In genomic region chr8:94385506-94386213, GRCm38 (mm10) we compare ENCODE assay signal across 8 mouse cellular contexts. TPM values are rescaled to one million over a fixed set of nuclear protein-coding genes. Genes with fewer than 3 reads are reported as not detected.
DNase-seq lines count a peak whose midpoint lies in the region; ATAC-seq and TF ChIP-seq lines count a peak whose summit lies in the region.

No protein-coding gene starts in this region.

- peaks cover 15% of the 10 kb centered on the region for H3K36me3 ChIP-seq in heart, embryonic 12.5 days
- peaks cover 19% of the 10 kb centered on the region for H3K36me3 ChIP-seq in G1E (replicated peaks)
- H3K36me3 ChIP-seq in forebrain, postnatal 0 days (ENCODE audit: insufficient read depth): peaks cover 14% of the 10 kb centered on the region
- peaks cover 16% of the 10 kb centered on the region for H3K36me3 ChIP-seq in liver, embryonic 16.5 days (ENCODE audit: control insufficient read depth, insufficient read depth)

- H3K27me3 ChIP-seq in heart, embryonic 12.5 days (replicated peaks): no peaks in the 10 kb centered on the region
- H3K27me3 ChIP-seq in G1E (ENCODE audit: insufficient read depth, low read length): peaks cover 9% of the 10 kb centered on the region
- no peaks in the 10 kb centered on the region for H3K27me3 ChIP-seq in forebrain, postnatal 0 days (ENCODE audit: insufficient read depth, low read length)
- H3K27me3 ChIP-seq in liver, embryonic 16.5 days (ENCODE audit: control insufficient read depth, insufficient read depth, low read depth, low read length): no peaks in the 10 kb centered on the region

- H3K27ac ChIP-seq in heart, embryonic 12.5 days (ENCODE audit: poor library complexity, severe bottlenecking): peak overlapping the region; percentile 77
- peak overlapping the region; percentile 93 for H3K27ac ChIP-seq in forebrain, postnatal 0 days (ENCODE audit: low read depth, low read length)
- H3K27ac ChIP-seq in liver, embryonic 16.5 days (ENCODE audit: low read length): peak overlapping the region; percentile 93

- H3K9me3 ChIP-seq in heart, embryonic 12.5 days (replicated peaks): no peaks in the 10 kb centered on the region
- no peaks in the 10 kb centered on the region for H3K9me3 ChIP-seq in G1E (replicated peaks)
- no peaks in the 10 kb centered on the region for H3K9me3 ChIP-seq in forebrain, postnatal 0 days (ENCODE audit: low read length)
- H3K9me3 ChIP-seq in liver, embryonic 16.5 days (replicated peaks; ENCODE audit: control insufficient read depth, low read length): no peaks in the 10 kb centered on the region

- TF ChIP-seq CTCF in G1E (IDR thresholded peaks at IDR 0.05; ENCODE audit: low read depth, low read length): no peak
- no peak for TF ChIP-seq CTCF in forebrain, postnatal 0 days (IDR thresholded peaks at IDR 0.05; ENCODE audit: low read depth)

- peak overlapping the region; percentile 92 for H3K4me3 ChIP-seq in heart, embryonic 12.5 days
- H3K4me3 ChIP-seq in G1E (ENCODE audit: low read depth, low read length): peak overlapping the region; percentile 96
- H3K4me3 ChIP-seq in forebrain, postnatal 0 days (ENCODE audit: low read depth, low read length): peak overlapping the region; percentile 81
- H3K4me3 ChIP-seq in liver, embryonic 16.5 days (ENCODE audit: low read depth, low read length): peak overlapping the region; percentile 91

- H3K4me2 ChIP-seq in heart, embryonic 12.5 days: peak overlapping the region; percentile 84
- H3K4me2 ChIP-seq in forebrain, postnatal 0 days (ENCODE audit: low read depth): peak overlapping the region; percentile 91
- H3K4me2 ChIP-seq in liver, embryonic 16.5 days (ENCODE audit: low read depth, low read length): peak overlapping the region; percentile 92

- no peak for DNase-seq in heart, adult 8-10 months (ENCODE audit: low spot score)
- no peak for DNase-seq in G1E (ENCODE audit: low spot score)
- no peak for DNase-seq in forebrain, postnatal 0 days
- no peak for DNase-seq in frontal cortex, postnatal 36 days (ENCODE audit: low spot score in 2 of 2)
- DNase-seq in layer of hippocampus, adult 8-10 months (ENCODE audit: low spot score in 2 of 2): no peak
- no peak for DNase-seq in thymus, postnatal 4 days

- peaks cover 17% of the 10 kb centered on the region for H3K4me1 ChIP-seq in heart, embryonic 12.5 days (replicated peaks)
- peaks cover 32% of the 10 kb centered on the region for H3K4me1 ChIP-seq in G1E (ENCODE audit: insufficient read depth, low read depth, low read length)
- H3K4me1 ChIP-seq in forebrain, postnatal 0 days (ENCODE audit: insufficient read depth): peaks cover 11% of the 10 kb centered on the region
- peaks cover 31% of the 10 kb centered on the region for H3K4me1 ChIP-seq in liver, embryonic 16.5 days (ENCODE audit: control insufficient read depth, low read depth, low read length)

- 27% methylated on average over 20 of the region's 20 CpGs for WGBS in heart, embryonic 12.5 days
- WGBS in forebrain, postnatal 0 days: 25% methylated on average over 20 of the region's 20 CpGs
- WGBS in liver, embryonic 16.5 days (ENCODE audit: insufficient replicate concordance): 27% methylated on average over 20 of the region's 20 CpGs

- H3K9ac ChIP-seq in heart, embryonic 12.5 days: peak overlapping the region; percentile 93
- peak overlapping the region; percentile 96 for H3K9ac ChIP-seq in forebrain, postnatal 0 days
- peak overlapping the region; percentile 99 for H3K9ac ChIP-seq in liver, embryonic 16.5 days (ENCODE audit: low read depth, low read length)

- ATAC-seq in heart, embryonic 12.5 days (ENCODE audit: insufficient number of reproducible peaks, low FRiP score): no peak
- no peak for ATAC-seq in G1E (ENCODE audit: extremely low read depth, insufficient number of reproducible peaks, low FRiP score, poor library complexity, severe bottlenecking)
- ATAC-seq in forebrain, postnatal 0 days: peak; percentile 54
- ATAC-seq in liver, embryonic 16.5 days (ENCODE audit: low read depth): no peak

RNA-seq across cellular contexts. Expression of gene Herpud1, which starts 0.6 kb away (rescaled TPM):
- 73.1 and 74.9 TPM in 2 replicates for polyA plus RNA-seq in heart, embryonic 12.5 days (2016; fragmentation: Nextera tagmentation; extraction: Ambion mirVana)
- total RNA-seq in heart, adult 8-10 months (2022): 100 to 1,000 TPM; 233 to 419 (median 274) TPM
- total RNA-seq in G1E (2014; fragmentation: Nextera tagmentation) (51.7 and 54.7 TPM in 2 replicates), G1E (2017) (59.5 and 68.4 TPM in 2 replicates)
- 46.6 and 63.0 TPM in 2 replicates for polyA plus RNA-seq in G1E (2012)
- total RNA-seq in forebrain, postnatal 0 days (2014; rRNA removed): 68.2 and 79.7 TPM in 2 replicates
- 60.7 and 63.4 TPM in 2 replicates for polyA plus RNA-seq in forebrain, postnatal 0 days (2015; fragmentation: Nextera tagmentation; extraction: Ambion mirVana)
- polyA plus RNA-seq in liver, embryonic 16.5 days (2015; fragmentation: Nextera tagmentation; extraction: Ambion mirVana): 197 and 219 TPM in 2 replicates
- total RNA-seq in layer of hippocampus, adult 8-10 months (2022): 10 to 100 TPM; 53.6 to 81.4 (median 65.6) TPM

RNA-seq across cellular contexts. Expression of gene Nlrc5, which starts 48.5 kb away (rescaled TPM):
- 0.08 and 0.19 TPM in 2 replicates for polyA plus RNA-seq in heart, embryonic 12.5 days (2016; fragmentation: Nextera tagmentation; extraction: Ambion mirVana)
- total RNA-seq in heart, adult 8-10 months (2022): 1 to 10 TPM; 1.7 to 3.1 (median 2.0) TPM
- not detected in 2 replicates for total RNA-seq in G1E (2014; fragmentation: Nextera tagmentation)
- total RNA-seq in G1E (2017): 0.81 and 1.2 TPM in 2 replicates
- polyA plus RNA-seq in G1E (2012): 0.02 TPM in 1 of 2 replicates, not detected in the other
- 0.69 and 1.6 TPM in 2 replicates for total RNA-seq in forebrain, postnatal 0 days (2014; rRNA removed)
- polyA plus RNA-seq in forebrain, postnatal 0 days (2015; fragmentation: Nextera tagmentation; extraction: Ambion mirVana): 0.28 and 0.36 TPM in 2 replicates
- 0.19 and 0.47 TPM in 2 replicates for polyA plus RNA-seq in liver, embryonic 16.5 days (2015; fragmentation: Nextera tagmentation; extraction: Ambion mirVana)
- 1 to 10 TPM in 2 of 4 experiments, under 1 TPM in 2; 0.62 to 6.2 (median 2.1) TPM for total RNA-seq in layer of hippocampus, adult 8-10 months (2022)

RNA-seq across cellular contexts. Expression of gene Slc12a3, which starts 56.7 kb away (rescaled TPM):
- polyA plus RNA-seq in heart, embryonic 12.5 days (2016; fragmentation: Nextera tagmentation; extraction: Ambion mirVana): 0.10 TPM in 1 of 2 replicates, not detected in the other
- under 1 TPM in 3 of 4 experiments, not detected in 1; 0.09 to 0.47 (median 0.11) TPM for total RNA-seq in heart, adult 8-10 months (2022)
- total RNA-seq in G1E (2014; fragmentation: Nextera tagmentation) (not detected in 2 replicates), G1E (2017) (0.17 and 0.44 TPM in 2 replicates)
- polyA plus RNA-seq in G1E (2012): not detected in 2 replicates
- 0.29 TPM in 1 of 2 replicates, not detected in the other for total RNA-seq in forebrain, postnatal 0 days (2014; rRNA removed)
- polyA plus RNA-seq in forebrain, postnatal 0 days (2015; fragmentation: Nextera tagmentation; extraction: Ambion mirVana): 0.08 and 0.12 TPM in 2 replicates
- 0.20 and 0.46 TPM in 2 replicates for polyA plus RNA-seq in liver, embryonic 16.5 days (2015; fragmentation: Nextera tagmentation; extraction: Ambion mirVana)
- total RNA-seq in layer of hippocampus, adult 8-10 months (2022): under 1 TPM; 0.55 to 0.94 (median 0.79) TPM
